ENCODE assay signal across 30 mouse cellular contexts in the genomic region with DNA sequence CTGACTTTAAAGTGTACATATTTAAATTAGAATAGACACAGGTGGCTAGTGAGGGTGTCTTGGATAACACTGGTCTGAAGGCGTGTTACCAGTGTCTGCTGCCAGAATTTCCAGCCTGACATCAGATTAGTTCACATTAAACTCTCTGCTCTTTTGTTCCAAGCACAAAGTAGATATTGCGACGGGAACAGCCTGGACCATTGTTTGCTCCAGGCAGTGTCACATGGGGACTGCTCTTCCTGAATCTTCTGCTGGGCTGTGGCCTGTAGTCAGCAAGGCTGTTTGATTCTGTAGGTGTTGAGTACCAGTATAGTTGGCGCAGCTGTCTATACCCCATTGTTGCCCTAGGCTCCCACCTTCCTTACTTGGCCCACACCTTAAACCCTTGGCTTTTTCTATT. TPM values are rescaled to one million over a fixed set of nuclear protein-coding genes. Genes with fewer than 3 reads are reported as not detected.
"Had no signal": no experiment of that assay in that cellular context is flagged by ENCODE, and none has a peak within 500 bp of the region (broad histone marks: within the 10 kb centered on the region; RNA-seq: fewer than 3 reads in every experiment).

No protein-coding gene starts in this region.

- DNase-seq: gastrocnemius, postnatal 14 days; gastrocnemius, postnatal 36 days; heart, adult 2 months; heart, postnatal 14 days; heart, postnatal 4 days; kidney, adult 18-20 months; kidney, adult 9 months; kidney, postnatal 14 days; kidney, postnatal 36 days; layer of hippocampus, adult 9-11 months; layer of hippocampus, postnatal 36 days had no signal

- H3K4me3 ChIP-seq: heart, adult 2 months; heart, embryonic 13.5 days; heart, embryonic 15.5 days; hindbrain, embryonic 10.5 days; hindbrain, embryonic 12.5 days; intestine, embryonic 15.5 days; kidney, embryonic 15.5 days; limb, embryonic 10.5 days; limb, embryonic 12.5 days; liver, embryonic 12.5 days had no signal

RNA-seq across cellular contexts. Expression of a gene that starts 19.4 kb away (rescaled TPM):
- total RNA-seq: gastrocnemius, adult 18-20 months; gastrocnemius, adult 8-10 months; gastrocnemius, postnatal 14 days; gastrocnemius, postnatal 36 days; granulocyte monocyte progenitor cell, adult 5-6 weeks; heart, adult 2 months; heart, postnatal 14 days; heart, postnatal 4 days; layer of hippocampus, adult 18-20 months; layer of hippocampus, adult 8-10 months; layer of hippocampus, postnatal 14 days; layer of hippocampus, postnatal 36 days; left cerebral cortex, adult 18-20 months; left cerebral cortex, postnatal 10 days; left cerebral cortex, postnatal 25 days; liver, adult 2 months had no signal
- polyA plus RNA-seq: liver, adult 2 months had no signal
